Mouse (Mus musculus): ENCODE data around the gene Klk11. TPM values are rescaled to one million over a fixed set of nuclear protein-coding genes. Genes with fewer than 3 reads are reported as not detected.

The Klk11 gene
- polyA plus RNA-seq, 1 experiment from 2014 or later = not detected

DNA sequence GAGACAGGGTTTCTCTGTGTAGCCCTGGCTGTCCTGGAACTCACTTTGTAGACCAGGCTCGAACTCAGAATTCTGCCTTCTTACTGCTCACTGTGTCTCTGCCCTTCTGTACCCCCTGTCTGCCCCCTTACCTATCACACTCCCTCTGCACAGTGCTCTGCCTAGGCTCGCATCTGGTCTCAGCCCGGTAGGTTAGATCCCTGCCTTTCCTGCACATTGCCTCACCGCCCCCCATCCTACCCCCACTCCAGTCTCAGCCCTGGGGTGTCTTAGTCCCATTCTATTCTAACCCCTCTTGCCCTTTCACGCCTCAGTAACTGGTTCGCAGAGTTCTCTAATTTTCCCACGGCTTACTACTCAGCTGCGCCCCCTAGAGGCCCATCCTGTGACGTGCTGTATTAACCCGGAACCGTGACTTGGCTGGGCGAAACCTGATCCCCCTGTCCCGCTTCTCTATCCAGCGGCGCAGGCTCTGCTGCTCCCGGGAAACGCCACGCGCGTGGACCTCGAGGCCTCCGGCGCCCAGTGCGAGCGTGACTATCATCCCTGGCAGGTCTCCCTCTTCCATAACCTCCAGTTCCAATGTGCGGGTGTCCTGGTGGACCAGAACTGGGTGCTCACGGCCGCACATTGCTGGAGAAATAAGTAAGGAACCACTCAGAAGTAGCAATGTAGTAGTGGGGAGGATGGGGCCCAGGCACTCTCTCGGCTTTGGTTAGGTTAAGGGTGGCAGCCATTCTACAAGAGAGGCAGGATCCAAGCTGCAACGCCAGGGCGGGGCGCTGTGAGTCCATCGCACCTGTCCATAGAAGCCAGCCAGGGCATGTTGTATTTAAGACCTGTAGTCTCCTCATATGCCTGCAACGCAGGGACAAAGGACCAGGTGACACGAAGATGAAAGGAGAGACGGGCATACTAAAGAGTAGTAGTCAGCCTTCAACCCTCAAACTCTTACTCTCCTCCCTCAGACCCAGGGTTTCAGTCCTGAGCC, 8.2 kb downstream of the Klk11 start:
- no peaks in the 10 kb centered on the region for H3K4me1 ChIP-seq (replicated peaks; ENCODE audit: control insufficient read depth, insufficient read depth, low read length)
- 9% methylated on average over 36 of the region's 36 CpGs for WGBS
- no peaks in the 10 kb centered on the region for H3K9me3 ChIP-seq (ENCODE audit: control insufficient read depth, low read length)
- H3K36me3 ChIP-seq (ENCODE audit: control insufficient read depth, insufficient read depth, low read length) = no peaks in the 10 kb centered on the region
- H3K27ac ChIP-seq (ENCODE audit: low read depth, low read length) = no peak overlapping the region
- H3K4me2 ChIP-seq = peak overlapping the region; percentile 66
- H3K4me3 ChIP-seq (ENCODE audit: low read depth, low read length) = peak overlapping the region; percentile 31; the same call in 1 of the 2 replicates
- H3K9ac ChIP-seq (ENCODE audit: low read depth, low read length) = no peak overlapping the region
- DNase-seq (ENCODE audit: low spot score) (peak; percentile 75), ATAC-seq (replicated peaks; ENCODE audit: low FRiP score) (peak; percentile 44)
- peaks cover 8% of the 10 kb centered on the region for H3K27me3 ChIP-seq (replicated peaks; ENCODE audit: control insufficient read depth, insufficient read depth, low read length)

DNA sequence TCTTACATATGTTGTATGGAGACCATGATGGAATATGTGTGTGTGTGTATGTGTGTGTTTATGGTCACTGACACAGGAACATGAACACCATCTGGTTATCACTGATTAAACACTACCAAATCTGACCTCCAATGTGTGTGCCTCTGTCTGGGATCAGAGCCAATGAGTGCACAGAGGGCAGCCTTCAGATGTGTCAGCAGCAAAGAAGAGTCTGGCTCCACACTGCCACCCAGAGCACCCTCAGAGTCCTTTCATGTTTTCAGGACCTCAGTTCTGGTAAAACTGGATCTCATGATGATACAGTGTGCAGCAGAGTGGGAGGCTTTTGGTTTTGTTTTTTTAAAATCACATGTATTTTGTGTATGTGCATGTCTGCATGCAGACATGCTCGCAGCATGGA, 10.9 kb downstream of the Klk11 start:
- Histone ChIP-seq H3K4me3 (ENCODE audit: low read depth, low read length) (no peak overlapping the region), H3K9ac (ENCODE audit: low read depth, low read length) (no peak overlapping the region), H3K36me3 (ENCODE audit: control insufficient read depth, insufficient read depth, low read length) (no peaks in the 10 kb centered on the region), H3K27me3 (replicated peaks; ENCODE audit: control insufficient read depth, insufficient read depth, low read length) (peaks cover 8% of the 10 kb centered on the region), H3K27ac (ENCODE audit: low read depth, low read length) (no peak overlapping the region), H3K4me1 (replicated peaks; ENCODE audit: control insufficient read depth, insufficient read depth, low read length) (no peaks in the 10 kb centered on the region), H3K4me2 (no peak overlapping the region), H3K9me3 (ENCODE audit: control insufficient read depth, low read length) (no peaks in the 10 kb centered on the region)
- DNase-seq (ENCODE audit: low spot score) (no peak), ATAC-seq (replicated peaks; ENCODE audit: low FRiP score) (no peak)
- whole genome bisulfite sequencing = 81% methylated on average over 1 of the region's 1 CpGs

DNA sequence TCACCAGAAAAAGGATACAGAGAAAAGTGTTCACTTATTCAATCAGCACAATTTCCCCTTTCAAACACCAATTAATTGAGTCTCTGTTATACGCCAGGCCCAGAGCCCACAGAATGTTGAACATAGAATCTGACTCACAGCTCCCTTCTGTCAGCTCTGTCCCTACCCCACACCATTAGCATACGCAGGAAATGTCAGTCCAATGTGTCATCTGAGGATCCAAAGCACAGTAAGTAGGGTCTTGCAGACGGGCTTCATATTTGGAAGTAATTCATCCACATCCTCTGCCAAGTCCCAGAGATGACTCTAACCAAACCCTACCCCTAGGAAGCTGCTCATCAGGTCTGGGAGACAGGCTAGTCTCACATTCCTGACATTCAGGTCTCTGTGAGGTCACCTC, 13.7 kb downstream of the Klk11 start:
- Histone ChIP-seq H3K4me2 (no peak overlapping the region), H3K9ac (ENCODE audit: low read depth, low read length) (no peak overlapping the region), H3K9me3 (ENCODE audit: control insufficient read depth, low read length) (no peaks in the 10 kb centered on the region), H3K36me3 (ENCODE audit: control insufficient read depth, insufficient read depth, low read length) (no peaks in the 10 kb centered on the region), H3K27ac (ENCODE audit: low read depth, low read length) (no peak overlapping the region), H3K4me3 (ENCODE audit: low read depth, low read length) (no peak overlapping the region), H3K4me1 (replicated peaks; ENCODE audit: control insufficient read depth, insufficient read depth, low read length) (no peaks in the 10 kb centered on the region), H3K27me3 (replicated peaks; ENCODE audit: control insufficient read depth, insufficient read depth, low read length) (peaks cover 4% of the 10 kb centered on the region; the same call in 1 of the 2 replicates)
- WGBS = 67% methylated on average over 3 of the region's 3 CpGs
- no peak for DNase-seq (ENCODE audit: low spot score)
- ATAC-seq (replicated peaks; ENCODE audit: low FRiP score) = no peak

DNA sequence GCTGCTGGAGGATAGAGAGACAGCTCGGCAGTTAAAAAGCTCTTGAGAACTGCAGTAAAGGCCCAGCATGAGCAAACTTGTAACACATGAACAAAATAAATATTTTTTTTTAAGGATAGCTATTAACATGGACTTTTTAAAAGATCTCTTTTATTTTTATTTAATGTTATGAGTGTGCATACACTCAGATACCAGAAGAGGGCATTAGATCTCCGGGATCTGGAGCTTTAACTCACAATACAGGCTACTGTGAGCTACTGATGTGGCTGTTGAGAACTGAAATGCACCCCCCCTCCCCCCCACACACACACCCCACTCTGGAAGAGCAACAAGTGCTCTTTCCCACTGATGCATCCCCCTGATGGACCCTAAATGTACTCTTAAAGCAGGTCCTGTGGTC, 14.9 kb downstream of the Klk11 start:
- no peak overlapping the region for H3K4me3 ChIP-seq (ENCODE audit: low read depth, low read length)
- no peak overlapping the region for H3K4me2 ChIP-seq
- no peaks in the 10 kb centered on the region for H3K9me3 ChIP-seq (ENCODE audit: control insufficient read depth, low read length)
- 54% methylated on average over 2 of the region's 2 CpGs for WGBS
- ATAC-seq (replicated peaks; ENCODE audit: low FRiP score) (no peak), DNase-seq (ENCODE audit: low spot score) (no peak)
- no peaks in the 10 kb centered on the region for H3K36me3 ChIP-seq (ENCODE audit: control insufficient read depth, insufficient read depth, low read length)
- no peaks in the 10 kb centered on the region for H3K27me3 ChIP-seq (replicated peaks; ENCODE audit: control insufficient read depth, insufficient read depth, low read length)
- no peak overlapping the region for H3K9ac ChIP-seq (ENCODE audit: low read depth, low read length)
- no peak overlapping the region for H3K27ac ChIP-seq (ENCODE audit: low read depth, low read length)
- no peaks in the 10 kb centered on the region for H3K4me1 ChIP-seq (replicated peaks; ENCODE audit: control insufficient read depth, insufficient read depth, low read length)

DNA sequence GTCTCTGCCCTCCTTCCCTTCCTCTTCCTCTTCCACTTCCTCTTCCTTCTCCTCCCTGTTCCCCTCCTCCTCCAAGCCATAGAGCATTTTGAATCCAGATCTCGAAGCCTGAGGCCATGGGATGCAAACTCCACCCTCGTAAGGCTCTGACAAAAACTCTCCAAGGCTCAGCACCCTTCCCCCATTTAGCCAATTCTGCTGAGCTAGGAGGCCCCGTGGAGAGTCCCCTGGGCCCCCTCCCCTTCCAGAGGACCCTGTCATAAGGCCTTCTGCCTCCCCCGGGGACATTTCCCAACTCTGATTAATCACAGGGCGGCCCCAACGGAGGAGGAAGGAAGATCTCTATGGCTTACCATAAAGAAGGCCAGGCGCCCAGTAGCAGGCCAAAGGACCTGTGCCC, 17.2 kb downstream of the Klk11 start, which contains the start of gene Klk9:
TSS of gene Klk9 (plus strand) at position 301 of the 400 bp plus-strand sequence.
- ATAC-seq (replicated peaks; ENCODE audit: low FRiP score) = no peak
- Histone ChIP-seq H3K4me2 (no peak within 1 kb of the TSS), H3K4me3 (ENCODE audit: low read depth, low read length) (no peak within 1 kb of the TSS), H3K36me3 (ENCODE audit: control insufficient read depth, insufficient read depth, low read length) (no peaks in the 10 kb centered on the region), H3K9me3 (ENCODE audit: control insufficient read depth, low read length) (no peaks in the 10 kb centered on the region), H3K27ac (ENCODE audit: low read depth, low read length) (no peak within 1 kb of the TSS), H3K4me1 (replicated peaks; ENCODE audit: control insufficient read depth, insufficient read depth, low read length) (no peaks in the 10 kb centered on the region; the same call in 1 of the 2 replicates), H3K9ac (ENCODE audit: low read depth, low read length) (no peak within 1 kb of the TSS), H3K27me3 (replicated peaks; ENCODE audit: control insufficient read depth, insufficient read depth, low read length) (peaks cover 10% of the 10 kb centered on the region)
- WGBS = 62% methylated on average over 7 of the region's 7 CpGs
- no peak for DNase-seq (ENCODE audit: low spot score)

DNA sequence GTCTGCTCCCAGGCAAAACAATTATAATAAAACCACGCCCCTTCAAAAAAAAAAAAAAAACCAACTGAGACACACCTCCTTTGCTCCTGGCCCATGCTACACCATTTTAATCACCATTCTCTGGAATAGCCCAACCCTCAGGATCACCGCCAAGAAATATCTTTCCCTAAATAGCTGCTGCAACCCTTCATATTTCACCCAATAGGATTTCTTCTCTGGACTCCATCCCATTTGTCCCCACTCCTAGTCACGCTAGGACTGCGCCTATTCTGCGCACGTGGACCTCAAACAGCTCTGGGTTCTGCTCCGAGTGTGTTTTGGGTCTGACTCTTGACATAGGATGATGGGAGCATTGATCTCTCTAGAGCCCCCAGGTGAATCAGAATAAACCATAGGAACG, 22.0 kb downstream of the Klk11 start:
- Histone ChIP-seq H3K27me3 (replicated peaks; ENCODE audit: control insufficient read depth, insufficient read depth, low read length) (peaks cover 21% of the 10 kb centered on the region), H3K4me1 (replicated peaks; ENCODE audit: control insufficient read depth, insufficient read depth, low read length) (peaks cover 2% of the 10 kb centered on the region; the same call in 1 of the 2 replicates), H3K4me3 (ENCODE audit: low read depth, low read length) (peak overlapping the region; percentile 52), H3K9ac (ENCODE audit: low read depth, low read length) (no peak overlapping the region), H3K4me2 (peak overlapping the region; percentile 79), H3K27ac (ENCODE audit: low read depth, low read length) (no peak overlapping the region), H3K9me3 (ENCODE audit: control insufficient read depth, low read length) (no peaks in the 10 kb centered on the region), H3K36me3 (ENCODE audit: control insufficient read depth, insufficient read depth, low read length) (no peaks in the 10 kb centered on the region)
- WGBS = 10% methylated on average over 8 of the region's 8 CpGs
- ATAC-seq (replicated peaks; ENCODE audit: low FRiP score) (no peak), DNase-seq (ENCODE audit: low spot score) (no peak)

DNA sequence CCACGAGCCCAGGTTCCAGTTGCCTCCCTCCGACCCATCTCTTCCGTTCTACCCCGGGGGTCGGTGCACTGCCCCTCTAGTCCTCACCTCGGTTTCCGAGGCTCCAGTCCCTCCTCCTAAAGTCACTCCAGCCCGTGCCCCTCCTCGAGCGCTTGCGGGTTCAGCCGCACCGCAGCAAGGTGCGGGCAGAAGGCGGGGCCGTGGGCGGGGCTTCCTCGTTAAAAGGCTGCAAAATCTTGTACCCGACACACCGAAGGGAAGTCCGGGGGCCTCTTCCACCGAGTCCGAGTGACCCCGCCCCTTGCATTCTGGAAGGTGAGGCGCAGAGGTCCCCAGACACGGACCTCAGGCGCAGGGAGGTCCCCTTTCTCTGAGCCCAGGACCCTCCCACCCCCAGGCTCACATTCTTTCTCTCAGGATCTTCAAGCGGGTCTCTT, 22.9 kb downstream of the Klk11 start, which contains the start of gene Klk8:
TSS of gene Klk8 (plus strand) at position 245 of the 437 bp plus-strand sequence.
- H3K9ac ChIP-seq (ENCODE audit: low read depth, low read length) = no peak within 1 kb of the TSS
- peak within 1 kb of the TSS; percentile 52 for H3K4me3 ChIP-seq (ENCODE audit: low read depth, low read length)
- H3K36me3 ChIP-seq (ENCODE audit: control insufficient read depth, insufficient read depth, low read length) = no peaks in the 10 kb centered on the region
- DNase-seq (ENCODE audit: low spot score) (no peak), ATAC-seq (replicated peaks; ENCODE audit: low FRiP score) (peak; percentile 16; the same call in 1 of the 2 replicates)
- H3K27ac ChIP-seq (ENCODE audit: low read depth, low read length) = no peak within 1 kb of the TSS
- peak within 1 kb of the TSS; percentile 79 for H3K4me2 ChIP-seq
- peaks cover 21% of the 10 kb centered on the region for H3K27me3 ChIP-seq (replicated peaks; ENCODE audit: control insufficient read depth, insufficient read depth, low read length)
- peaks cover 2% of the 10 kb centered on the region; the same call in 1 of the 2 replicates for H3K4me1 ChIP-seq (replicated peaks; ENCODE audit: control insufficient read depth, insufficient read depth, low read length)
- no peaks in the 10 kb centered on the region for H3K9me3 ChIP-seq (ENCODE audit: control insufficient read depth, low read length)
- under 1% methylated on average over 28 of the region's 28 CpGs for WGBS

DNA sequence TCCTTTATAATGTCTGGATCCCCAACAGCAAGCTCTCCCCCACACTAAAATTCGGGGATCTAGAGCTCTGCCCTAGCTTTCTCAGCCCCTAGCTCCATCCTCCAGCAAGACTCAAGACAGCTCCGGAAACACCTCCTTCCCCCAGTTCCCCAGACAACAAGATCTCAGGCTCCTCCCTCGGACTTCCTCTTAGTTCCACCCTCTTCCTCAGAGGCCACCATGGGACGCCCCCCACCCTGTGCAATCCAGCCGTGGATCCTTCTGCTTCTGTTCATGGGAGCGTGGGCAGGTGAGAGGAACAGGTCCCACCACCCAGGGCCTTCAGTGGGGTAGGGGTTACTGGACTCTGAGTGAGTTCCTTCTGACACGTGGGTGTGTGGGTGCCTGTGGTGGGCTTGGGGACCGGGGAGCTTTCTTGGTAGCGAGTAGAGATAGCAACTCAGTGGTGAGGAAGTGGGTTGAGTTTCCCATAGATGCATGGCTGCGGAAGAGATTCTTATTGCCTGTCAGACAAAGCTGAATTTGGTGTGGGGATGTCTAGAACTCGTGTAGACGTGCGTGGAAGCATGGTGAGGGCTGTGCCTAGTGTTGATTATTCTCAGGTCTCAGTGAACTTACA, 23.5 kb downstream of the Klk11 start:
- Histone ChIP-seq H3K36me3 (ENCODE audit: control insufficient read depth, insufficient read depth, low read length) (no peaks in the 10 kb centered on the region), H3K4me2 (peak overlapping the region; percentile 79), H3K4me3 (ENCODE audit: low read depth, low read length) (peak overlapping the region; percentile 52), H3K27me3 (replicated peaks; ENCODE audit: control insufficient read depth, insufficient read depth, low read length) (peaks cover 21% of the 10 kb centered on the region), H3K9me3 (ENCODE audit: control insufficient read depth, low read length) (no peaks in the 10 kb centered on the region), H3K27ac (ENCODE audit: low read depth, low read length) (no peak overlapping the region), H3K9ac (ENCODE audit: low read depth, low read length) (no peak overlapping the region), H3K4me1 (replicated peaks; ENCODE audit: control insufficient read depth, insufficient read depth, low read length) (peaks cover 2% of the 10 kb centered on the region; the same call in 1 of the 2 replicates)
- ATAC-seq (replicated peaks; ENCODE audit: low FRiP score) (peak; percentile 39), DNase-seq (ENCODE audit: low spot score) (peak; percentile 41)
- WGBS = 16% methylated on average over 13 of the region's 13 CpGs
